Mouse (Mus musculus) CH12.LX (cell line): Measurements from ENCODE around the gene Ccdc32. TPM values are rescaled to one million over a fixed set of nuclear protein-coding genes. Genes with fewer than 3 reads are reported as not detected.

Experiments
- polyA plus RNA-seq: library from polyadenylated mRNA; unstranded; fragments of >175 nt; gene quantifications from 2 replicates; pipeline ENCODE4 v1.2.1, GENCODE M21; 2012; ENCODE audit warnings: low read depth; ENCODE audit not compliant: insufficient read length
- total RNA-seq, 2 experiments: library from RNA; depleted of rRNA; stranded (reverse); fragments of 300-350 nt in 1 of 2; fragments of >200 nt in 1 of 2; gene quantifications; 2 replicates each; pipeline ENCODE4 v1.2.3; 2012 to 2014

The Ccdc32 gene
- total and polyA plus RNA-seq, 3 experiments = 11.5 to 18.3 (median 11.7) TPM

Other genes with a start within 250 kb of the Ccdc32 start
- gene Disp2, start 249.7 kb downstream of the Ccdc32 start, total RNA-seq (2012; rRNA removed) = not detected in 2 replicates
- gene Disp2, start 249.7 kb downstream of the Ccdc32 start, total RNA-seq (2014; rRNA removed) = not detected in 2 replicates
- gene Disp2, start 249.7 kb downstream of the Ccdc32 start, polyA plus RNA-seq = not detected in 2 replicates
- gene Knstrn, start 215.4 kb downstream of the Ccdc32 start, total RNA-seq (2012; rRNA removed) = 72.9 and 82.1 TPM in 2 replicates
- gene Knstrn, start 215.4 kb downstream of the Ccdc32 start, total RNA-seq (2014; rRNA removed) = 72.9 and 76.6 TPM in 2 replicates
- gene Knstrn, start 215.4 kb downstream of the Ccdc32 start, polyA plus RNA-seq = 97.2 and 108 TPM in 2 replicates
- 28.4 and 29.3 TPM in 2 replicates for gene Ivd, start 167.4 kb downstream of the Ccdc32 start, total RNA-seq (2012; rRNA removed)
- 25.5 and 30.0 TPM in 2 replicates for gene Ivd, start 167.4 kb downstream of the Ccdc32 start, total RNA-seq (2014; rRNA removed)
- 27.6 and 34.5 TPM in 2 replicates for gene Ivd, start 167.4 kb downstream of the Ccdc32 start, polyA plus RNA-seq
- gene Bahd1, start 129.0 kb downstream of the Ccdc32 start, total RNA-seq (2012; rRNA removed) = 28.7 and 32.1 TPM in 2 replicates
- gene Bahd1, start 129.0 kb downstream of the Ccdc32 start, total RNA-seq (2014; rRNA removed) = 14.1 and 15.3 TPM in 2 replicates
- 37.5 and 37.8 TPM in 2 replicates for gene Bahd1, start 129.0 kb downstream of the Ccdc32 start, polyA plus RNA-seq
- 4.4 and 5.1 TPM in 2 replicates for gene Chst14, start 102.9 kb downstream of the Ccdc32 start, total RNA-seq (2012; rRNA removed)
- 3.1 and 4.7 TPM in 2 replicates for gene Chst14, start 102.9 kb downstream of the Ccdc32 start, total RNA-seq (2014; rRNA removed)
- gene Chst14, start 102.9 kb downstream of the Ccdc32 start, polyA plus RNA-seq = 6.7 and 8.4 TPM in 2 replicates
- 14.7 and 14.8 TPM in 2 replicates for gene Rpusd2, start 5.4 kb upstream of the Ccdc32 start, total RNA-seq (2012; rRNA removed)
- 9.3 and 10.7 TPM in 2 replicates for gene Rpusd2, start 5.4 kb upstream of the Ccdc32 start, total RNA-seq (2014; rRNA removed)
- 12.3 and 13.7 TPM in 2 replicates for gene Rpusd2, start 5.4 kb upstream of the Ccdc32 start, polyA plus RNA-seq
- gene Knl1, start 17.7 kb upstream of the Ccdc32 start, total RNA-seq (2012; rRNA removed) = 19.9 and 23.3 TPM in 2 replicates
- 23.8 and 29.6 TPM in 2 replicates for gene Knl1, start 17.7 kb upstream of the Ccdc32 start, total RNA-seq (2014; rRNA removed)
- 13.7 and 16.2 TPM in 2 replicates for gene Knl1, start 17.7 kb upstream of the Ccdc32 start, polyA plus RNA-seq
- 40.5 and 45.0 TPM in 2 replicates for gene Rad51, start 83.4 kb upstream of the Ccdc32 start, total RNA-seq (2012; rRNA removed)
- gene Rad51, start 83.4 kb upstream of the Ccdc32 start, total RNA-seq (2014; rRNA removed) = 16.1 and 18.6 TPM in 2 replicates
- 87.5 and 109 TPM in 2 replicates for gene Rad51, start 83.4 kb upstream of the Ccdc32 start, polyA plus RNA-seq
- gene Rmdn3, start 127.6 kb upstream of the Ccdc32 start, total RNA-seq (2012; rRNA removed) = 49.9 and 52.0 TPM in 2 replicates
- 59.1 and 61.2 TPM in 2 replicates for gene Rmdn3, start 127.6 kb upstream of the Ccdc32 start, total RNA-seq (2014; rRNA removed)
- gene Rmdn3, start 127.6 kb upstream of the Ccdc32 start, polyA plus RNA-seq = 41.8 and 48.1 TPM in 2 replicates
- 9.5 and 18.2 TPM in 2 replicates for gene Gchfr, start 138.4 kb upstream of the Ccdc32 start, total RNA-seq (2012; rRNA removed)
- 0.93 and 1.8 TPM in 2 replicates for gene Gchfr, start 138.4 kb upstream of the Ccdc32 start, total RNA-seq (2014; rRNA removed)
- gene Gchfr, start 138.4 kb upstream of the Ccdc32 start, polyA plus RNA-seq = 1.1 and 2.7 TPM in 2 replicates
- gene Gm14137, start 145.1 kb upstream of the Ccdc32 start, total RNA-seq (2012; rRNA removed) = 4.7 and 9.2 TPM in 2 replicates
- 2.3 and 2.6 TPM in 2 replicates for gene Gm14137, start 145.1 kb upstream of the Ccdc32 start, total RNA-seq (2014; rRNA removed)
- gene Gm14137, start 145.1 kb upstream of the Ccdc32 start, polyA plus RNA-seq = 3.3 and 3.4 TPM in 2 replicates
- gene Zfyve19, start 179.2 kb upstream of the Ccdc32 start, total RNA-seq (2012; rRNA removed) = 38.2 and 38.7 TPM in 2 replicates
- gene Zfyve19, start 179.2 kb upstream of the Ccdc32 start, total RNA-seq (2014; rRNA removed) = 25.6 and 28.0 TPM in 2 replicates
- 39.9 and 45.2 TPM in 2 replicates for gene Zfyve19, start 179.2 kb upstream of the Ccdc32 start, polyA plus RNA-seq
- 15.3 and 18.2 TPM in 2 replicates for gene Dnajc17, start 179.4 kb upstream of the Ccdc32 start, total RNA-seq (2012; rRNA removed)
- gene Dnajc17, start 179.4 kb upstream of the Ccdc32 start, total RNA-seq (2014; rRNA removed) = 19.6 and 19.8 TPM in 2 replicates
- 22.9 and 26.3 TPM in 2 replicates for gene Dnajc17, start 179.4 kb upstream of the Ccdc32 start, polyA plus RNA-seq
- gene Ppp1r14d, start 200.5 kb upstream of the Ccdc32 start, total RNA-seq (2012; rRNA removed) = not detected in 2 replicates
- not detected in 2 replicates for gene Ppp1r14d, start 200.5 kb upstream of the Ccdc32 start, total RNA-seq (2014; rRNA removed)
- gene Ppp1r14d, start 200.5 kb upstream of the Ccdc32 start, polyA plus RNA-seq = not detected in 2 replicates
- not detected in 2 replicates for gene Spint1, start 208.0 kb upstream of the Ccdc32 start, total RNA-seq (2012; rRNA removed)
- not detected in 2 replicates for gene Spint1, start 208.0 kb upstream of the Ccdc32 start, total RNA-seq (2014; rRNA removed)
- gene Spint1, start 208.0 kb upstream of the Ccdc32 start, polyA plus RNA-seq = not detected in 2 replicates
- gene Rhov, start 241.9 kb upstream of the Ccdc32 start, total RNA-seq (2012; rRNA removed) = 0.08 and 0.17 TPM in 2 replicates
- gene Rhov, start 241.9 kb upstream of the Ccdc32 start, total RNA-seq (2014; rRNA removed) = not detected in 2 replicates
- not detected in 2 replicates for gene Rhov, start 241.9 kb upstream of the Ccdc32 start, polyA plus RNA-seq